Mouse (Mus musculus) testis, adult 2 months (tissue): ENCODE data around the gene Hexim2. TPM values are rescaled to one million over a fixed set of nuclear protein-coding genes. Genes with fewer than 3 reads are reported as not detected.

Experiments used
- H3K27ac ChIP-seq: fragments of 200-500 bp; 2 replicates; pipeline ENCODE4 v1.5.1; 2012; ENCODE audit warnings: low read depth, low read length; ENCODE audit not compliant: control insufficient read depth, insufficient read depth
- H3K27me3 ChIP-seq: fragments of 200-500 bp; 2 replicates; pipeline ENCODE4 v1.6.1; 2012; ENCODE audit warnings: mild to moderate bottlenecking, low read length, moderate library complexity; ENCODE audit not compliant: control insufficient read depth, insufficient read depth
- H3K36me3 ChIP-seq: fragments of 200-500 bp; 2 replicates; pipeline ENCODE4 v1.6.1; 2012; ENCODE audit warnings: mild to moderate bottlenecking, low read length; ENCODE audit not compliant: control insufficient read depth, insufficient read depth
- H3K4me1 ChIP-seq: fragments of 200-500 bp; 2 replicates; pipeline ENCODE4 v1.6.1; 2012; ENCODE audit warnings: low read length; ENCODE audit not compliant: control insufficient read depth, insufficient read depth
- H3K4me3 ChIP-seq: fragments of 200-500 bp; 2 replicates; pipeline ENCODE4 v1.5.1; 2012; ENCODE audit warnings: low read depth, mild to moderate bottlenecking, low read length, moderate library complexity, mixed read lengths; ENCODE audit not compliant: control insufficient read depth
- CTCF ChIP-seq: fragments of 200-500 bp; IDR thresholded peaks from 2 replicates; pipeline ENCODE4 v1.5.1; 2012; ENCODE audit warnings: low read depth, mild to moderate bottlenecking, inconsistent platforms, low read length, moderate library complexity; ENCODE audit not compliant: control insufficient read depth, insufficient read depth, insufficient replicate concordance
- POLR2A ChIP-seq: fragments of 200-500 bp; IDR thresholded peaks from 2 replicates; pipeline ENCODE4 v1.6.1; 2012; ENCODE audit warnings: low read depth, mild to moderate bottlenecking, inconsistent platforms, low read length, moderate library complexity; ENCODE audit not compliant: control insufficient read depth
- polyA plus RNA-seq: library from polyadenylated mRNA; depleted of rRNA; stranded (reverse); fragments of >200 nt; gene quantifications from 2 replicates; pipeline ENCODE4 v1.2.3, GENCODE M21; 2012; rRNA removed

The Hexim2 gene
- polyA plus RNA-seq = 38.8 and 53.8 TPM in 2 replicates

GRCm38 (mm10) chr11:103131701-103132575 is at the start of gene Hexim2:
Gene Hexim2 (plus strand): TSS chr11:103132429.
- peak within 1 kb of the TSS; percentile 92 for H3K4me3 ChIP-seq
- H3K27ac ChIP-seq = peak within 1 kb of the TSS; percentile 98
- H3K27me3 ChIP-seq = no peaks in the 10 kb centered on the region
- peaks cover 6% of the 10 kb centered on the region for H3K4me1 ChIP-seq
- no peak for TF ChIP-seq CTCF
- no peak for TF ChIP-seq POLR2A
- no peaks in the 10 kb centered on the region for H3K36me3 ChIP-seq

DNA sequence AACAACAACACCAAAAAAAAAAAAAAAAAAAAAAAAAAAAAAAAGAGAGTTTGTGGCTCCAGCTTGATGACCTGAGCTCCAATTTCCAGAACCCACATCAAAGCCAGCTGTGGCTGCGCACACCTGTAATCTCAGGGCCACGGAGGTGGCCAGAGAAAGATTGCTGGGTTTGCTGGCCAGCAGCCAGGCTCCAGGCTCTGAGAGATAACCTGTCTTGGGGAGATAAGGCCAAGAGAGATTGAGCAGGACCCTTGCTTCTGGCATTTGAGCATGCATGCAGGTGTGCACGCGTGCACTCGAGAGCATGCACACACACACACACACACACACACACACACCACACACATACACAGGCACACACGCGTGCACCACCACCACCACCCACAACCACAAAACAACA is 38.9 kb upstream of the Hexim2 start:
- TF ChIP-seq CTCF = no peak
- TF ChIP-seq POLR2A = no peak
- H3K4me3 ChIP-seq = no peak overlapping the region
- no peaks in the 10 kb centered on the region for H3K36me3 ChIP-seq
- H3K27ac ChIP-seq = no peak overlapping the region
- H3K4me1 ChIP-seq = no peaks in the 10 kb centered on the region; the same call in 1 of the 2 replicates
- no peaks in the 10 kb centered on the region for H3K27me3 ChIP-seq

- Histone ChIP-seq H3K36me3 (no peaks in the 10 kb centered on the region), H3K27ac (no peak overlapping the region), H3K4me1 (no peaks in the 10 kb centered on the region; the same call in 1 of the 2 replicates), H3K4me3 (no peak overlapping the region), H3K27me3 (no peaks in the 10 kb centered on the region)
- TF ChIP-seq POLR2A (0 out of 2 replicates have a peak, but pooled peaks have one; percentile 22), CTCF (no peak)
Observed at GRCm38 (mm10) chr11:103093862-103094833, 38.1 kb upstream of the Hexim2 start.

GRCm38 (mm10) chr11:103095107-103095670 is 37.0 kb upstream of the Hexim2 start:
- Histone ChIP-seq H3K27ac (no peak overlapping the region), H3K36me3 (no peaks in the 10 kb centered on the region), H3K4me1 (no peaks in the 10 kb centered on the region; the same call in 1 of the 2 replicates), H3K27me3 (no peaks in the 10 kb centered on the region), H3K4me3 (no peak overlapping the region)
- TF ChIP-seq POLR2A = no peak
- TF ChIP-seq CTCF = no peak

- H3K27me3 ChIP-seq = no peaks in the 10 kb centered on the region
- H3K4me3 ChIP-seq = no peak overlapping the region
- peaks cover 5% of the 10 kb centered on the region; the same call in 1 of the 2 replicates for H3K4me1 ChIP-seq
- no peaks in the 10 kb centered on the region for H3K36me3 ChIP-seq
- TF ChIP-seq POLR2A = no peak
- no peak for TF ChIP-seq CTCF
- H3K27ac ChIP-seq = no peak overlapping the region
Observed at GRCm38 (mm10) chr11:103095801-103096200, 36.4 kb upstream of the Hexim2 start.

DNA sequence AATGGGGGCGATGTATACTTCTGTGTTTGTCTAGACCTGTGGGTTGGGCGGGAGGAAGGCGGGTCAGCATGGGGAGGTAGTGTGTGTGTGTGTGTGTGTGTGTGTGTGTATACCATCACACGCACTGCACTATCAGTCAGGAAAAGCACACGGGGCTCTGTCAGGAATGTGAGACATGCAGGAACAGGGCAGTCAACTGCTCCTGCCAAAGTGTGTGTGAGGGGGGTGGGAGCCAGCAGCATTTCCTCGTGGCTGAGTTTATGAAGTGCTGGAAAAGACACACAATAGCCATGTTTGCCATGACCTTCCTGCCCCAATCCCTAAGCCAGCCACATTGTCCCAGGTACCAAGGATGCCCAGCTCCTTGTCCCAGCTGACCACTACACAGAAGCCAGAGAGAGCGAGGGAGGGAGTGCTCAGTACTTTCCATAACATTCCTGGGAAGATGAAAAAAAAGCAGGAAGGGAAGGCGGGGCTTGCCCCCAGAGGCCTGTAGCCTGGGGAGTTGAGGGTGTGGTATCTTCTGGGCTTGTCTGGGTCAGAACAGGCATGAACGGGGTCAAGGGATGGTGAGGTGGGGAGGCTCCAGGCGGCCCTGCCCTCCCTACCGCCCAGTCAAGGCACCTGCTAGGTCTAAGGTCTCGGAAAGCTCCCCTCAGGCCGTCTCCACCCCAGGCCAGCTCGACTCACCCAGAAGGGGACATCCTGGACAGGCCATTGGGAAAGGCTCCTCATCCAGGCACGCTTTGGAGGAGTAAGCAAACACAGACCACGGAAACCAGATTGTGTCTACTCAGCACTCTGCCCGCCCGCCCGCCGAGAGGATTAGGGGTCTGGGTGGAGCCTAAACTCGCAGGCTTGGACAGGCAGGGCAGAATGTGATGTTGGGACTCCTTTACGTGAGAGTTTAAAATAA is 35.0 kb upstream of the Hexim2 start:
- no peaks in the 10 kb centered on the region for H3K36me3 ChIP-seq
- TF ChIP-seq POLR2A = 0 out of 2 replicates have a peak, but pooled peaks have one; percentile 11
- no peak for TF ChIP-seq CTCF
- H3K4me1 ChIP-seq = peaks cover 17% of the 10 kb centered on the region
- no peaks in the 10 kb centered on the region for H3K27me3 ChIP-seq
- peak overlapping the region; percentile 50; the same call in 1 of the 2 replicates for H3K27ac ChIP-seq
- no peak overlapping the region for H3K4me3 ChIP-seq
